ENCODE assay signal across 23 mouse cellular contexts in the genomic region with DNA sequence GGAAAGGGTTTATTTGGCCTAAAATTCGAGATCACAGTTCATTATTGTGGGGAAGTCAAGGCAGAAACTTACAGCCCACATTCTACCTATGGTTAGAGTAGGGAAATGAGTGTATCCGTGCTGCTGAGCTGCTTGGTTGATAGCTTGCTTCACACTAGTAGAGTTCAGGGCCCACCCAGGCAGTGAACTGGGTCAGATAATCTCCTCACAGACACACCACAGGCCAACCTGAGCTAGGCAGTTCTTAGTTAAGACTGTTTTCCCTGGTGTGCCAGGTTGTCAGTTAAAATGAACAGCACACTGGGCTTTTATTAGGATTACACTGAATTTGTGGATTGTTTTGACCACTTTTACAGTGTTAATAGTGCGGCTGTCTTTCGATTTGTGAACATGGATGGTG. TPM values are rescaled to one million over a fixed set of nuclear protein-coding genes. Genes with fewer than 3 reads are reported as not detected.
DNase-seq lines count a peak whose midpoint lies in the region; ATAC-seq and TF ChIP-seq lines count a peak whose summit lies in the region.
"Had no signal": no experiment of that assay in that cellular context is flagged by ENCODE, and none has a peak within 500 bp of the region (broad histone marks: within the 10 kb centered on the region; RNA-seq: fewer than 3 reads in every experiment).

No protein-coding gene starts in this region.

- intact Hi-C loops in left cerebral cortex, postnatal 10 days (cut with DNase I): no loop called here

- ATAC-seq in intestine, embryonic 14.5 days (replicated peaks; ENCODE audit: low FRiP score, low TSS enrichment, low read depth): no peak
- ATAC-seq in intestine, embryonic 16.5 days: no peak
- 0 out of 2 replicates have a peak, but pooled peaks have one; percentile 59 for ATAC-seq in erythroblast, adult 5-6 weeks (replicated peaks; ENCODE audit: low FRiP score, poor library complexity, severe bottlenecking)
- peak; percentile 83 for ATAC-seq in liver, embryonic 14.5 days (ENCODE audit: insufficient read depth)
- ATAC-seq in midbrain, embryonic 16.5 days: no peak
- ATAC-seq: activated CD4-positive, CD25-positive, alpha-beta regulatory T cell, adult 4 months; forebrain, embryonic 15.5 days had no signal

- H3K9ac ChIP-seq in intestine, embryonic 14.5 days (ENCODE audit: low read length): no peak overlapping the region
- no peak overlapping the region for H3K9ac ChIP-seq in intestine, embryonic 16.5 days (ENCODE audit: low read depth, low read length)
- no peak overlapping the region; the same call in 1 of the 2 replicates for H3K9ac ChIP-seq in liver, embryonic 14.5 days (replicated peaks)
- no peak overlapping the region for H3K9ac ChIP-seq in midbrain, embryonic 16.5 days (ENCODE audit: low read depth, low read length)
- H3K9ac ChIP-seq: embryonic facial prominence, embryonic 15.5 days; forebrain, embryonic 15.5 days; heart, embryonic 15.5 days; limb, embryonic 13.5 days; lung, embryonic 14.5 days; neural tube, embryonic 12.5 days had no signal

- no peaks in the 10 kb centered on the region for H3K27me3 ChIP-seq in intestine, embryonic 14.5 days (replicated peaks; ENCODE audit: control insufficient read depth, insufficient read depth, low read length)
- H3K27me3 ChIP-seq in intestine, embryonic 16.5 days (replicated peaks; ENCODE audit: control insufficient read depth, insufficient read depth, low read length): no peaks in the 10 kb centered on the region
- H3K27me3 ChIP-seq in liver, embryonic 14.5 days (ENCODE audit: control insufficient read depth, insufficient read depth, low read length): no peaks in the 10 kb centered on the region
- H3K27me3 ChIP-seq in midbrain, embryonic 16.5 days (ENCODE audit: control insufficient read depth, insufficient read depth, low read depth, low read length): no peaks in the 10 kb centered on the region
- H3K27me3 ChIP-seq: embryonic facial prominence, embryonic 15.5 days; forebrain, embryonic 15.5 days; heart, embryonic 15.5 days; limb, embryonic 13.5 days; neural tube, embryonic 12.5 days had no signal

- TF ChIP-seq CTCF in liver, embryonic 14.5 days (IDR thresholded peaks at IDR 0.05; ENCODE audit: low read depth): no peak

- peak; percentile 27 for DNase-seq in intestine, embryonic 14.5 days (ENCODE audit: low spot score)
- DNase-seq in liver, embryonic 14.5 days (ENCODE audit: low read depth in 3 of 3, low spot score in 3 of 3): no peak
- no peak for DNase-seq in frontal cortex, adult 2 months (ENCODE audit: extremely low spot score in 1 of 2, low spot score in 1 of 2)
- no peak for DNase-seq in left cerebral cortex, postnatal 10 days (ENCODE audit: extremely low spot score in 1 of 2, low spot score in 2 of 2)
- DNase-seq: adrenal gland, adult 8-10 months; B cell, adult 2 months; cerebellum, adult 9-11 months; gastrocnemius, postnatal 25 days; kidney, adult 18-20 months; kidney, postnatal 4 days; lung, embryonic 14.5 days; midbrain, embryonic 14.5 days; right cerebral cortex, postnatal 25 days; thymus, postnatal 14 days had no signal

- H3K9me3 ChIP-seq in intestine, embryonic 14.5 days (ENCODE audit: control insufficient read depth, low read length): no peaks in the 10 kb centered on the region
- no peaks in the 10 kb centered on the region for H3K9me3 ChIP-seq in intestine, embryonic 16.5 days (ENCODE audit: control insufficient read depth, low read length)
- H3K9me3 ChIP-seq in liver, embryonic 14.5 days (ENCODE audit: control insufficient read depth, low read length): no peaks in the 10 kb centered on the region
- no peaks in the 10 kb centered on the region for H3K9me3 ChIP-seq in midbrain, embryonic 16.5 days (replicated peaks; ENCODE audit: control insufficient read depth, low read length, poor library complexity, severe bottlenecking)
- H3K9me3 ChIP-seq: embryonic facial prominence, embryonic 15.5 days; forebrain, embryonic 15.5 days; heart, embryonic 15.5 days; limb, embryonic 13.5 days; neural tube, embryonic 12.5 days had no signal

- H3K4me3 ChIP-seq in intestine, embryonic 14.5 days (ENCODE audit: low read depth, low read length): no peak overlapping the region
- no peak overlapping the region for H3K4me3 ChIP-seq in intestine, embryonic 16.5 days (ENCODE audit: low read length)
- H3K4me3 ChIP-seq in liver, embryonic 14.5 days (ENCODE audit: insufficient read depth in 1 of 2, low read depth in 2 of 2, low read length in 2 of 2): no peak overlapping the region
- H3K4me3 ChIP-seq in midbrain, embryonic 16.5 days (ENCODE audit: low read depth, low read length): no peak overlapping the region
- H3K4me3 ChIP-seq: embryonic facial prominence, embryonic 15.5 days; forebrain, embryonic 15.5 days; heart, embryonic 15.5 days; limb, embryonic 13.5 days; neural tube, embryonic 12.5 days had no signal

- H3K4me2 ChIP-seq in intestine, embryonic 14.5 days (ENCODE audit: low read length): no peak overlapping the region
- no peak overlapping the region for H3K4me2 ChIP-seq in intestine, embryonic 16.5 days (ENCODE audit: low read depth, low read length)
- peak overlapping the region; percentile 8; the same call in 1 of the 2 replicates for H3K4me2 ChIP-seq in liver, embryonic 14.5 days (ENCODE audit: low read depth)
- H3K4me2 ChIP-seq in midbrain, embryonic 16.5 days (ENCODE audit: low read length): no peak overlapping the region
- H3K4me2 ChIP-seq: embryonic facial prominence, embryonic 15.5 days; forebrain, embryonic 15.5 days; heart, embryonic 15.5 days; limb, embryonic 13.5 days; lung, embryonic 14.5 days; neural tube, embryonic 12.5 days had no signal

- TF ChIP-seq EP300 in liver, embryonic 14.5 days (IDR thresholded peaks at IDR 0.05; ENCODE audit: low read depth): 0 out of 2 replicates have a peak, but pooled peaks have one; percentile 34

- no peaks in the 10 kb centered on the region; the same call in 1 of the 2 replicates for H3K4me1 ChIP-seq in intestine, embryonic 14.5 days (replicated peaks; ENCODE audit: control insufficient read depth, insufficient read depth, low read length)
- H3K4me1 ChIP-seq in intestine, embryonic 16.5 days (ENCODE audit: control insufficient read depth, insufficient read depth, low read length): peaks cover 14% of the 10 kb centered on the region
- H3K4me1 ChIP-seq in liver, embryonic 14.5 days (replicated peaks; ENCODE audit: control insufficient read depth in 2 of 2, insufficient read depth in 2 of 2, low read length in 1 of 2): peaks cover 4 to 19% of the 10 kb centered on the region in 2 experiments; a peak in 2 of 4 replicates
- H3K4me1 ChIP-seq in midbrain, embryonic 16.5 days (ENCODE audit: control insufficient read depth, insufficient read depth, low read length): no peaks in the 10 kb centered on the region
- H3K4me1 ChIP-seq: forebrain, embryonic 15.5 days had no signal

- no peak overlapping the region for H3K27ac ChIP-seq in intestine, embryonic 14.5 days (ENCODE audit: low read depth)
- H3K27ac ChIP-seq in intestine, embryonic 16.5 days (ENCODE audit: low read length): no peak overlapping the region
- peak overlapping the region; percentile 35 for H3K27ac ChIP-seq in liver, embryonic 14.5 days
- no peak overlapping the region for H3K27ac ChIP-seq in midbrain, embryonic 16.5 days (ENCODE audit: low read length)
- H3K27ac ChIP-seq: forebrain, embryonic 15.5 days; limb, embryonic 13.5 days; neural tube, embryonic 12.5 days had no signal

- no peaks in the 10 kb centered on the region for H3K36me3 ChIP-seq in intestine, embryonic 14.5 days (ENCODE audit: control insufficient read depth, insufficient read depth, low read length)
- H3K36me3 ChIP-seq in intestine, embryonic 16.5 days (ENCODE audit: control insufficient read depth, insufficient read depth, low read length): no peaks in the 10 kb centered on the region
- H3K36me3 ChIP-seq in liver, embryonic 14.5 days (replicated peaks; ENCODE audit: control insufficient read depth, insufficient read depth, low read depth): no peaks in the 10 kb centered on the region
- H3K36me3 ChIP-seq in midbrain, embryonic 16.5 days (ENCODE audit: control insufficient read depth, insufficient read depth, low read length): no peaks in the 10 kb centered on the region
- H3K36me3 ChIP-seq: embryonic facial prominence, embryonic 15.5 days; forebrain, embryonic 15.5 days; heart, embryonic 15.5 days; limb, embryonic 13.5 days; neural tube, embryonic 12.5 days had no signal

- WGBS in intestine, embryonic 14.5 days: 72% methylated on average over 4 of the region's 4 CpGs
- WGBS in intestine, embryonic 16.5 days: 68% methylated on average over 4 of the region's 4 CpGs
- WGBS in liver, embryonic 14.5 days (ENCODE audit: insufficient replicate concordance): 40% methylated on average over 4 of the region's 4 CpGs
- WGBS in midbrain, embryonic 16.5 days: 82% methylated on average over 4 of the region's 4 CpGs

RNA-seq across cellular contexts. Expression of a gene that starts 9.3 kb away (rescaled TPM):
- 34.4 and 36.8 TPM in 2 replicates for polyA plus RNA-seq in intestine, embryonic 14.5 days (2014; fragmentation: Nextera tagmentation; extraction: Ambion mirVana)
- polyA plus RNA-seq in intestine, embryonic 16.5 days (2015; fragmentation: Nextera tagmentation; extraction: Ambion mirVana): 38.4 and 39.4 TPM in 2 replicates
- 5.6 and 6.5 TPM in 2 replicates for total RNA-seq in erythroblast, adult 5-6 weeks (2015; ENCODE audit: low replicate concordance)
- total RNA-seq in erythroblast, adult 5-6 weeks (2017; ENCODE audit: low replicate concordance): 30.9 and 40.8 TPM in 2 replicates
- polyA plus RNA-seq in liver, embryonic 14.5 days (2012; rRNA removed): 6.3 and 13.6 TPM in 2 replicates
- polyA plus RNA-seq in liver, embryonic 14.5 days (2014; fragmentation: Nextera tagmentation; extraction: Ambion mirVana): 15.0 and 17.8 TPM in 2 replicates
- polyA plus RNA-seq in midbrain, embryonic 16.5 days (2015; fragmentation: Nextera tagmentation; extraction: Ambion mirVana): 44.3 and 52.4 TPM in 2 replicates
- polyA plus RNA-seq in frontal cortex, adult 2 months (2012; rRNA removed): 45.6 and 52.0 TPM in 2 replicates
- total RNA-seq in left cerebral cortex, postnatal 10 days (2021): 10 to 100 TPM; 31.4 to 32.5 TPM

Comparison
In these comparisons a context has a peak if more than half of its experiments do, and no peak if none do; other contexts are left out.
1. ATAC-seq: peak in erythroblast, adult 5-6 weeks (single experiment) and liver, embryonic 14.5 days (single experiment); none in intestine, embryonic 14.5 days (single experiment), intestine, embryonic 16.5 days (single experiment) and midbrain, embryonic 16.5 days (single experiment).